Mouse (Mus musculus) midbrain, embryonic 12.5 days (tissue): ENCODE data around the gene Treml2. TPM values are rescaled to one million over a fixed set of nuclear protein-coding genes. Genes with fewer than 3 reads are reported as not detected.
"Not testable (repeated sequence)": the region's sequence is repeated elsewhere in the genome, so short reads cannot be mapped to it uniquely, and the experiment has no call there.

Experiments used
- ATAC-seq: fragments of 200-750 bp; cut with Nextera tagmentation; 2 replicates; pipeline ENCODE4 v1.8.0; 2017; ENCODE audit warnings: low read depth, moderate TSS enrichment, moderate library complexity; ENCODE audit not compliant: low FRiP score
- H3K27ac ChIP-seq: fragments of 300-500 bp; sonication (generic); replicated peaks from 2 replicates; pipeline ENCODE4 v1.5.1; 2016; ENCODE audit warnings: mild to moderate bottlenecking
- H3K27me3 ChIP-seq: fragments of 300-500 bp; sonication (generic); 2 replicates; pipeline ENCODE4 v1.6.1; 2016; ENCODE audit warnings: mild to moderate bottlenecking
- H3K36me3 ChIP-seq: fragments of 300-500 bp; sonication (generic); 2 replicates; pipeline ENCODE4 v1.6.1; 2016
- H3K4me1 ChIP-seq: fragments of 300-500 bp; sonication (generic); 2 replicates; pipeline ENCODE4 v1.6.1; 2016
- H3K4me2 ChIP-seq: fragments of 300-500 bp; sonication (generic); replicated peaks from 2 replicates; pipeline ENCODE4 v1.6.1; 2016; ENCODE audit warnings: mild to moderate bottlenecking, moderate library complexity
- H3K4me3 ChIP-seq: fragments of 300-500 bp; sonication (generic); 2 replicates; pipeline ENCODE4 v1.5.1; 2016; ENCODE audit warnings: mild to moderate bottlenecking
- H3K9ac ChIP-seq: fragments of 300-500 bp; sonication (generic); replicated peaks from 2 replicates; pipeline ENCODE4 v1.6.1; 2016; ENCODE audit warnings: mild to moderate bottlenecking, moderate library complexity
- H3K9me3 ChIP-seq: fragments of 300-500 bp; sonication (generic); 2 replicates; pipeline ENCODE4 v1.6.1; 2016; ENCODE audit warnings: mild to moderate bottlenecking
- WGBS: fragments of 180-500 bp; shearing (Covaris S2); methylation state at CpG from one replicate; pipeline ENCODE4 v1.1.7; 2016; 5-methylcytosine and 5-hydroxymethylcytosine counted together
- polyA plus RNA-seq: library from polyadenylated mRNA; unstranded; fragments of >200 nt; fragmentation: Nextera tagmentation; extraction: Ambion mirVana; gene quantifications from 2 replicates; pipeline ENCODE4 v1.2.1, GENCODE M21; 2016

Gene Treml2
- polyA plus RNA-seq, 1 experiment from 2014 or later: 0.26 TPM

DNA sequence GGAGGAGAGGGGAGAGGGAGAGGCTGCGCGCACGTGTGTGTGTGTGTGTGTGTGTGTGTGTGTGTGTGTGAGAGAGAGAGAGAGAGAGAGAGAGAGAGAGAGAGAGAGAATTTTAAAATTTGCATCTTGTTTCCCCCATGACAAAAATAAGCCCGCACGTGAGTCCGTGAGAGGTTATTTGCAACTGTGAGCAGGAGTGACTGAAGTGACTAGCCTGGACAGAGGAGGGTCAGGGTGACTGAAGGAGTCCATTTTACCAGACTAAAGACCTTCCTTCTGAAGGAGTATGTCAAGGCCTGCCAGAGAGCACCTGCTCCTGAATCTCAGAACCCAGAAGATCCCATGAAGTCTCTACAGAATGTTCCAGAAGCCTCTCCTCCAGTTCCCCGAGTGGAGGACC lies 458 bp downstream of the Treml2 start:
- H3K4me3 ChIP-seq: no peak overlapping the region
- no peaks in the 10 kb centered on the region for H3K4me1 ChIP-seq
- no peaks in the 10 kb centered on the region for H3K36me3 ChIP-seq
- 60% methylated on average over 7 of the region's 7 CpGs for WGBS
- H3K9ac ChIP-seq: no peak overlapping the region
- H3K27me3 ChIP-seq: no peaks in the 10 kb centered on the region
- ATAC-seq: no peak
- H3K27ac ChIP-seq: no peak overlapping the region
- no peak overlapping the region for H3K4me2 ChIP-seq
- no peaks in the 10 kb centered on the region for H3K9me3 ChIP-seq

DNA sequence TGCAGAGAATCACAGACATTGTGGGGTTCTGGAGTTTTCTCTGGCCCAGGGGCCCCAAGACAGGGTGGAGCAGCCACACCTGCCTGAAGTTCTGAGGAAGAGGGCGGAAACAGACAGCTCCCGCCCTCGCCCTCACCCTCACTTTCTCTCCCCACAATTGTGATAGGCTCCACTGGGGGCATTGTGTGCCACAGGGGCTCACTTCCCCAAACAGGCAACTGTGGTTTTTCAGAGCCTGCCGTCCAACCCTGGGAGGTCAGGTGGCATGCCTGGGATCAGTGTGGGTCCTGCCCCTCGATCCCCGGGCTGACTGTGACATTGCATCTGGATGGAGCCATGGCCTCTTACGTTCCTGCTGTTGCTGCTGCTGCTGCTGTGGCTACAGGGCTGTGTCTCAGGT lies 901 bp downstream of the Treml2 start:
- H3K4me2 ChIP-seq: no peak overlapping the region
- 71% methylated on average over 7 of the region's 7 CpGs for WGBS
- H3K27me3 ChIP-seq: no peaks in the 10 kb centered on the region
- H3K9me3 ChIP-seq: no peaks in the 10 kb centered on the region
- no peak overlapping the region for H3K9ac ChIP-seq
- no peak for ATAC-seq
- H3K4me3 ChIP-seq: no peak overlapping the region
- H3K36me3 ChIP-seq: no peaks in the 10 kb centered on the region
- H3K27ac ChIP-seq: no peak overlapping the region
- no peaks in the 10 kb centered on the region for H3K4me1 ChIP-seq

- Histone ChIP-seq H3K9ac (no peak overlapping the region), H3K4me1 (no peaks in the 10 kb centered on the region), H3K27ac (no peak overlapping the region), H3K27me3 (no peaks in the 10 kb centered on the region), H3K4me2 (no peak overlapping the region), H3K4me3 (no peak overlapping the region), H3K9me3 (no peaks in the 10 kb centered on the region), H3K36me3 (no peaks in the 10 kb centered on the region)
- no peak for ATAC-seq
- 85% methylated on average over 9 of the region's 9 CpGs for WGBS
These were observed 1.6 kb downstream of the Treml2 start for GRCm38 (mm10) chr17:48300861-48301260.

GRCm38 (mm10) chr17:48301792-48302191 lies 2.5 kb downstream of the Treml2 start:
- Histone ChIP-seq H3K4me1 (no peaks in the 10 kb centered on the region), H3K9me3 (no peaks in the 10 kb centered on the region), H3K9ac (no peak overlapping the region), H3K27ac (no peak overlapping the region), H3K27me3 (no peaks in the 10 kb centered on the region), H3K4me3 (no peak overlapping the region), H3K36me3 (no peaks in the 10 kb centered on the region), H3K4me2 (no peak overlapping the region)
- no peak for ATAC-seq
- WGBS: 90% methylated on average over 5 of the region's 5 CpGs

- no peaks in the 10 kb centered on the region for H3K36me3 ChIP-seq
- H3K27ac ChIP-seq: no peak overlapping the region
- 88% methylated on average over 2 of the region's 2 CpGs for WGBS
- H3K27me3 ChIP-seq: no peaks in the 10 kb centered on the region
- H3K4me2 ChIP-seq: no peak overlapping the region
- no peaks in the 10 kb centered on the region for H3K4me1 ChIP-seq
- H3K4me3 ChIP-seq: no peak overlapping the region
- no peak overlapping the region for H3K9ac ChIP-seq
- no peak for ATAC-seq
- H3K9me3 ChIP-seq: no peaks in the 10 kb centered on the region
These were observed 12.8 kb downstream of the Treml2 start for GRCm38 (mm10) chr17:48312124-48312523.

GRCm38 (mm10) chr17:48315905-48316579 lies 16.7 kb downstream of the Treml2 start, which contains the start of gene B430306N03Rik:
B430306N03Rik (plus strand) TSS chr17:48316141.
- H3K9me3 ChIP-seq, H3K4me1 ChIP-seq, ATAC-seq, H3K9ac ChIP-seq, H3K27ac ChIP-seq, H3K4me2 ChIP-seq, H3K4me3 ChIP-seq, H3K27me3 ChIP-seq, H3K36me3 ChIP-seq: not testable (repeated sequence)
- WGBS: 81% methylated on average over 3 of the region's 3 CpGs

DNA sequence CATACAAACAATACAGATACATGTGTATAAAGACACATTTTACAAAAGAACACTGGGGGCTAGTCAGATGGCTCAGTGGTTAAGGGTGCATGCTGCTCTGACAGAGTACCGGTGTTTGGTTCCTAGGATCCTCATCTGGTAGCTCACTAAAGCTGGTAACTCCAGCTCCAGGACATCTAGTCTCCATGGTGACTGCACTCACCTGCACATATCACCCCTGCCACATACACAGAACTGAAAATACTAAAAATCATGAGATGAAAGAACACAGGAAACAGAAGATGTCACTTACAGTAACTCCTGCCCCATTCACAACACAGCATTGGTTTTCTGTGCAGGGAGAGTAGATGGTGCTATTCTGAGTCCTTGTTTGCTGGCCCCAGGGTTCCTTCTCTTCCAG lies 19.4 kb downstream of the Treml2 start:
- Histone ChIP-seq H3K4me3 (no peak overlapping the region), H3K9ac (no peak overlapping the region), H3K4me2 (no peak overlapping the region), H3K4me1 (no peaks in the 10 kb centered on the region), H3K9me3 (no peaks in the 10 kb centered on the region), H3K36me3 (no peaks in the 10 kb centered on the region), H3K27ac (no peak overlapping the region), H3K27me3 (no peaks in the 10 kb centered on the region)
- 92% methylated on average over 1 of the region's 1 CpGs for WGBS
- ATAC-seq: no peak

DNA sequence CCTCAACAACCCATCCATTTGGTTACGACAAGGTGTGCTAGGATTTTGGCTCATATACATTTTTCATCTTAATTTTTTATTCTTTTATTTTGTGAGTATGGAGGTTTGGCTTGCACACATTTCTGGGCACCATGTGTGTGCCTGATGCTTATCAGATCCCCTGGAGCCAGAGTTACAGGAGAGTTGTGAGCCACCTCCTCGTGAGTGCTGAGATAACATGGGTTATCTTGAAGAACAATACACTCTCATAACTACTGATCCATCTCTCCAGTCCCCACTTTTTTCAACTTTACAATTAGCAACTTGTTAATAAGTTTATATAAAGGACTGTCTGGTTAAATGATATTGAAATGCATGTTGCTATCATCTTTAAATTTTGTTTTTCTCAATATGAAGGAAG lies 22.0 kb downstream of the Treml2 start:
- Histone ChIP-seq H3K4me3 (no peak overlapping the region), H3K4me2 (no peak overlapping the region), H3K36me3 (no peaks in the 10 kb centered on the region), H3K27me3 (no peaks in the 10 kb centered on the region), H3K9ac (no peak overlapping the region), H3K4me1 (no peaks in the 10 kb centered on the region), H3K27ac (no peak overlapping the region), H3K9me3 (no peaks in the 10 kb centered on the region)
- WGBS: 71% methylated on average over 2 of the region's 2 CpGs
- ATAC-seq: no peak

DNA sequence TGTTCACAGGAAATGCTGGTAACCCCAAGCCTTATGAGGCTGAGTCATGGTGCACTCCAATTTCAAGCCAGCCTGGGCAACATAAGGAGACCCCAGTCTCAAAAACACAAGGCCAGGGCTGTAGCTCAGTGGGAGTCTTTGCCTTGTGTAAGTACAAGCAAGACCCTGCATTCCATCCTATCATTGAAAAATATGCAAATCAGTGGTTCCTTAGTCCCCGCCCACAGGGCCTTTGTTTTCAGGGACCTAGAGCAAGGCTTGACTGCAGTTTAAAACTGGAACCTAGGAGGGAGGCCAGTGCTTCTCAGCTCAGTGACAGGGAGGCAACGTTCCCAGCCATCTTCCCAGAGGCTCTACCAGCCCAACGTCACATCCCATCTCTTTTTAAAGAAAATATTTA lies 23.9 kb downstream of the Treml2 start:
- ATAC-seq: no peak
- no peak overlapping the region for H3K4me3 ChIP-seq

GRCm38 (mm10) chr17:48324258-48324657 lies 25.0 kb downstream of the Treml2 start:
- WGBS: 91% methylated on average over 5 of the region's 5 CpGs
- no peaks in the 10 kb centered on the region for H3K9me3 ChIP-seq
- no peak overlapping the region for H3K4me2 ChIP-seq
- no peak overlapping the region for H3K4me3 ChIP-seq
- H3K36me3 ChIP-seq: no peaks in the 10 kb centered on the region
- no peak for ATAC-seq
- H3K27me3 ChIP-seq: no peaks in the 10 kb centered on the region
- H3K9ac ChIP-seq: no peak overlapping the region
- H3K4me1 ChIP-seq: no peaks in the 10 kb centered on the region
- H3K27ac ChIP-seq: no peak overlapping the region

More for the DNA sequence above, 23.9 kb downstream of the Treml2 start:
- Histone ChIP-seq H3K27ac (no peak overlapping the region), H3K9me3 (no peaks in the 10 kb centered on the region), H3K4me2 (no peak overlapping the region), H3K4me1 (no peaks in the 10 kb centered on the region), H3K27me3 (no peaks in the 10 kb centered on the region), H3K9ac (no peak overlapping the region), H3K36me3 (no peaks in the 10 kb centered on the region)
- 67% methylated on average over 3 of the region's 3 CpGs for WGBS

DNA sequence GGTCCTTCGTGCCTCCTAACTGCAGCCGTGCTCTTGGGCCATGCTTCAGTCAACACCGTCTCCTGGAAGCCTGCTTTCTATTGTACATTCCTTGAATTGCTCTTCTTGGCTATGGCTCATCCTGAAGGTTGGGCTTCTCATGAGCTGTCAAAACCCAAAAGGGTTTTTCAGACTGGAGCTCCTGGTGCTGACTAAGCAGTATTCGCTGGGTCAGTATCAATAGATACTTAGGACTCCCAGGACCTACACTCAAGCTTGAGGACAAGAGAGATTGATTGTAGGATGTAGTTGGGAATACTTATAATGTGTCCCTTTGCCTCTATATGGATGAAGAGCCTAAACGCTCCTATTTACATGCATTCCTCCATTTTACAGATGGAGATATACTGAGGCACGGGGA lies 25.8 kb downstream of the Treml2 start:
- no peak for ATAC-seq
- H3K27me3 ChIP-seq: no peaks in the 10 kb centered on the region
- no peak overlapping the region for H3K4me3 ChIP-seq
- WGBS: 94% methylated on average over 6 of the region's 6 CpGs
- no peak overlapping the region for H3K9ac ChIP-seq
- no peaks in the 10 kb centered on the region for H3K36me3 ChIP-seq
- H3K4me2 ChIP-seq: no peak overlapping the region
- no peaks in the 10 kb centered on the region for H3K4me1 ChIP-seq
- no peaks in the 10 kb centered on the region for H3K9me3 ChIP-seq
- H3K27ac ChIP-seq: no peak overlapping the region

- WGBS: 86% methylated on average over 11 of the region's 11 CpGs
- H3K9me3 ChIP-seq: no peaks in the 10 kb centered on the region
These were observed 26.3 kb downstream of the Treml2 start for GRCm38 (mm10) chr17:48325638-48326037.

GRCm38 (mm10) chr17:48326656-48327055 lies 27.4 kb downstream of the Treml2 start:
- Histone ChIP-seq H3K27ac (no peak overlapping the region), H3K4me1 (no peaks in the 10 kb centered on the region)

More at GRCm38 (mm10) chr17:48325638-48326037, 26.3 kb downstream of the Treml2 start:
- H3K27ac ChIP-seq: no peak overlapping the region
- H3K4me3 ChIP-seq: no peak overlapping the region
- H3K4me2 ChIP-seq: no peak overlapping the region
- no peaks in the 10 kb centered on the region for H3K36me3 ChIP-seq
- ATAC-seq: no peak
- H3K9ac ChIP-seq: no peak overlapping the region
- no peaks in the 10 kb centered on the region for H3K27me3 ChIP-seq
- no peaks in the 10 kb centered on the region for H3K4me1 ChIP-seq

More at GRCm38 (mm10) chr17:48326656-48327055, 27.4 kb downstream of the Treml2 start:
- Histone ChIP-seq H3K9ac (no peak overlapping the region), H3K36me3 (no peaks in the 10 kb centered on the region), H3K4me3 (no peak overlapping the region), H3K9me3 (no peaks in the 10 kb centered on the region), H3K27me3 (no peaks in the 10 kb centered on the region), H3K4me2 (no peak overlapping the region)
- ATAC-seq: no peak
- 81% methylated on average over 4 of the region's 4 CpGs for WGBS
